Mouse (Mus musculus): Measurements from ENCODE around the gene Fancg. TPM values are rescaled to one million over a fixed set of nuclear protein-coding genes. Genes with fewer than 3 reads are reported as not detected.

The Fancg gene
- 19.8 and 22.3 TPM in 2 replicates for polyA plus RNA-seq (2015; fragmentation: Nextera tagmentation; extraction: Ambion mirVana)

DNA sequence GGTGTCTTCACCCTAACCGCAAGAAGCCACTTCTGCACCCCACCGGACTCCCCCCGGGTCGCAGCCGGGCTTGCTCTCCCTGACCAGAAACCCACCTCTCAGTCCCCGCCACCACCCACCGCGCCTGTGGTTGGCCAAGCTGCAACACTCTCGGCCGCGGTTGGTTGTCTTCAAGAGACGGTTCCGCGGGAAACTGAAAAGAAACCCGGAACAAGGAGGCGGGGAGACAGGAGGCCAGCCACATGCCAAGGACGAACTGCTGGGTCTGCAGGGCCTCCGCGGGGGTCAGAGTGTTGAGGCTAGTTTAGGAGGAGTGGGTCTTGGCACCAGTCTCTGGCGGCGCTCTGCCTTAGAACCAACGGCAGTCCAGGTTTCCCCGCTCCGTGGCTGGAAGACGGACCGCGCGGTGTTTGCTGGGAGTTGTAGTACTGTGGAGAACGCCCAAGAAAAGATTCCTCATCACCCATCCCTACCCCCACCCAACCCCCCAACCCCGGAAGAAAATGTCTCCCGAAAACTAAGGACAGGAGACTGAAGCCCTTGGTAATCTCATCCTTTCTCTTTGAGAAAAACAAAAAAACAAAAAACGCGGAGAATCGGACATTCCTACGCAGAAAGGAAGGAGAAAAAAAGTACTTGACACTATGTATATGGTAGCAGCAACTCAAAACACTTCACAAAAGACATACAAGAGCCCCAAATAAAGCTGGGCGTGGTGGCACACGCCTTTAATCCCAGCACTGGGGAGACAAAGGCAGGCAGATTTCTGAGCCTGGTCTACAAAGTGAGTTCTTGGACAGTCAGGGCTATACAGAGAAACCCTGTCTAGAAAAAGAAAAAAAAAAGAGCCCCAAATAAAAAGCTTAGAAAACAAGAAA lies at the start of gene Fancg:
Gene Fancg, minus strand, starts transcription at position 346 of the 878 bp plus-strand sequence.
- peak; percentile 90 for ATAC-seq (ENCODE audit: insufficient number of reproducible peaks, low FRiP score, low TSS enrichment, low read depth)

DNA sequence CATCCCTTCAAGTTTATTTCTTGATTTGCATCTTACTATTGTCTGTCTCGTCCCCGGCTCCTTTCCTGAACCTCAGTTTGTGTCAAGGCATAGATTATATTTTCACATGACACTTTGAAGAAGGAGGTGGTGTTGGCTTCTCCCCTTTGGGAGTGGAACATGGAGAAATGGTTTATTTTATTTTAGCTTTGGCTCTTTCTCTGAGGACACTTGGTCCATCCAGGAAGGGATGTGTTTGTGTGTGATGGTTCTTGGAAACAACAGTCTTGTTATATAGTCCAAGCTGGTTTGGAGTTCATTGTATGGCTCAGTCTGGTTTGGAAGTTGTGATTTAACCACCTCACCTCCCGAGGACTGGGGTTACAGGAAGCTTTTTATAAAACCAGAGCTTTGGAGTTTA lies 49.4 kb upstream of the Fancg start:
- Histone ChIP-seq H3K27me3 (peaks cover 10% of the 10 kb centered on the region), H3K9ac (no peak overlapping the region; the same call in 1 of the 2 replicates), H3K36me3 (no peaks in the 10 kb centered on the region), H3K4me1 (peaks cover 5% of the 10 kb centered on the region; the same call in 1 of the 2 replicates), H3K27ac (replicated peaks) (no peak overlapping the region), H3K4me2 (replicated peaks) (peak overlapping the region; percentile 99), H3K9me3 (replicated peaks) (no peaks in the 10 kb centered on the region), H3K4me3 (replicated peaks) (peak overlapping the region; percentile 67)
- WGBS: 30% methylated on average over 3 of the region's 3 CpGs
- ATAC-seq (ENCODE audit: insufficient number of reproducible peaks, low FRiP score, low TSS enrichment, low read depth): no peak

More for the DNA sequence above, at the start of gene Fancg:
- peak within 1 kb of the TSS; percentile 23 for H3K9ac ChIP-seq
- peak within 1 kb of the TSS; percentile 80 for H3K4me2 ChIP-seq (replicated peaks)
- peaks cover 13% of the 10 kb centered on the region for H3K4me1 ChIP-seq
- no peaks in the 10 kb centered on the region for H3K27me3 ChIP-seq
- peak within 1 kb of the TSS; percentile 39 for H3K27ac ChIP-seq (replicated peaks)
- H3K36me3 ChIP-seq: no peaks in the 10 kb centered on the region
- 1% methylated on average over 37 of the region's 37 CpGs for WGBS
- peak within 1 kb of the TSS; percentile 86 for H3K4me3 ChIP-seq (replicated peaks)
- H3K9me3 ChIP-seq (replicated peaks): no peaks in the 10 kb centered on the region

GRCm38 (mm10) chr4:43058753-43059654 lies 48.7 kb upstream of the Fancg start, which contains the start of gene Unc13b:
Gene Unc13b, plus strand, starts transcription at chr4:43058953.
- WGBS: under 1% methylated on average over 87 of the region's 90 CpGs
- peaks cover 10% of the 10 kb centered on the region for H3K27me3 ChIP-seq
- H3K4me1 ChIP-seq: peaks cover 5% of the 10 kb centered on the region; the same call in 1 of the 2 replicates
- peak within 1 kb of the TSS; percentile 67 for H3K4me3 ChIP-seq (replicated peaks)
- no peaks in the 10 kb centered on the region for H3K36me3 ChIP-seq
- no peaks in the 10 kb centered on the region for H3K9me3 ChIP-seq (replicated peaks)
- H3K27ac ChIP-seq (replicated peaks): 0 out of 2 replicates have a peak within 1 kb of the TSS, but pooled peaks have one; percentile 28
- H3K9ac ChIP-seq: peak within 1 kb of the TSS; percentile 39
- peak; percentile 94 for ATAC-seq (ENCODE audit: insufficient number of reproducible peaks, low FRiP score, low TSS enrichment, low read depth)
- peak within 1 kb of the TSS; percentile 99 for H3K4me2 ChIP-seq (replicated peaks)

- Histone ChIP-seq H3K4me2 (replicated peaks) (peak overlapping the region; percentile 99), H3K36me3 (no peaks in the 10 kb centered on the region), H3K9ac (no peak overlapping the region), H3K27me3 (peaks cover 10% of the 10 kb centered on the region), H3K27ac (replicated peaks) (no peak overlapping the region), H3K9me3 (replicated peaks) (no peaks in the 10 kb centered on the region), H3K4me1 (peaks cover 5% of the 10 kb centered on the region; the same call in 1 of the 2 replicates), H3K4me3 (replicated peaks) (peak overlapping the region; percentile 67)
- no peak for ATAC-seq (ENCODE audit: insufficient number of reproducible peaks, low FRiP score, low TSS enrichment, low read depth)
- 23% methylated on average over 8 of the region's 8 CpGs for WGBS
Measured at GRCm38 (mm10) chr4:43058392-43058752, 48.1 kb upstream of the Fancg start.

DNA sequence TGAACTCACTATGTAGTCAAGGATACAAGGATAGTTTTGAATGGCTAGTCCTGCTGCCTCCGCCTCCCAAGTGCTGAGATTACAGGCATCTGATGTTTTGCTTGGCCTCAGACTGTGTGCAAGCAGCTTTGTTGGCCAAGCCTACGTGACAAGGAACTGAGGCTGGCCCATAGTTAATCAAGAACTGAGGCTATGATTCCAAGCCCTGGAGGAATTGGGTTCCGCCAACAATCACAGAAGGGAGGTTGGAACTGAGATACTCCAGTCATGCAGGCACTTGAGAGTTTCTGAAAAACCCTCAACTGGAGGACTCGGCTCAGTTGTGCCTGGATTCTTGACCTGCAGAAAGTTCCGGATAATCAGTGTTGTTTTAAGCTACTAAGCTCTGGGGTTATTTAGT lies 47.3 kb upstream of the Fancg start:
- no peak overlapping the region for H3K9ac ChIP-seq
- H3K9me3 ChIP-seq (replicated peaks): no peaks in the 10 kb centered on the region
- peaks cover 10% of the 10 kb centered on the region for H3K27me3 ChIP-seq
- ATAC-seq (ENCODE audit: insufficient number of reproducible peaks, low FRiP score, low TSS enrichment, low read depth): no peak
- 87% methylated on average over 5 of the region's 5 CpGs for WGBS
- no peak overlapping the region for H3K4me2 ChIP-seq (replicated peaks)
- H3K36me3 ChIP-seq: no peaks in the 10 kb centered on the region
- H3K4me3 ChIP-seq (replicated peaks): no peak overlapping the region
- H3K27ac ChIP-seq (replicated peaks): no peak overlapping the region
- peaks cover 5% of the 10 kb centered on the region; the same call in 1 of the 2 replicates for H3K4me1 ChIP-seq

GRCm38 (mm10) chr4:43052627-43053026 lies 42.3 kb upstream of the Fancg start:
- no peak overlapping the region for H3K27ac ChIP-seq (replicated peaks)
- no peaks in the 10 kb centered on the region for H3K36me3 ChIP-seq
- no peaks in the 10 kb centered on the region for H3K27me3 ChIP-seq
- H3K9me3 ChIP-seq (replicated peaks): no peaks in the 10 kb centered on the region
- no peaks in the 10 kb centered on the region for H3K4me1 ChIP-seq
- WGBS: 9% methylated on average over 4 of the region's 4 CpGs
- ATAC-seq (ENCODE audit: insufficient number of reproducible peaks, low FRiP score, low TSS enrichment, low read depth): no peak
- H3K9ac ChIP-seq: no peak overlapping the region
- no peak overlapping the region for H3K4me3 ChIP-seq (replicated peaks)
- H3K4me2 ChIP-seq (replicated peaks): no peak overlapping the region

DNA sequence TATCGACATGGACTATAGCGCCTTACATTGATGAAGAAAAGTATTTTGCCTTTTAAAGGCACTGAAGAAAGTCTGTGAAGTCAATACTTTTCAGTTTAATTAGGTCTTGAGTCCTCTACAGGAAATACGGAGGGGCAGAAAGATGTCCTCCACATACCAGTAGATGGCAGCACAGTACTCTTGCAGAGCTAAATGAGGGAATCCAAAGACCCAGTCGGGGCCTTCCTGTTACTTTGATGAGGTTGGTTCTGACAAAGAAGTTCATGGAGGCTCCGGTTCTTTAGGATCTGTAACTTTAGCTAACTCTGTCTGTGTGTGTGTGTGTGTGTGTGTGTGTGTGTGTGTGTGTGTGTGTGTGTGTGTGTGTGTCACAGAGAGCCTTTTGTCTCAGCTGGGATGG lies 36.9 kb upstream of the Fancg start:
- Histone ChIP-seq H3K4me1 (peaks cover 20% of the 10 kb centered on the region), H3K4me2 (replicated peaks) (no peak overlapping the region), H3K36me3 (no peaks in the 10 kb centered on the region), H3K27ac (replicated peaks) (no peak overlapping the region), H3K27me3 (no peaks in the 10 kb centered on the region), H3K9me3 (replicated peaks) (no peaks in the 10 kb centered on the region), H3K4me3 (replicated peaks) (no peak overlapping the region), H3K9ac (no peak overlapping the region)
- no peak for ATAC-seq (ENCODE audit: insufficient number of reproducible peaks, low FRiP score, low TSS enrichment, low read depth)
- WGBS: 4% methylated on average over 5 of the region's 5 CpGs

- no peaks in the 10 kb centered on the region for H3K27me3 ChIP-seq
- no peaks in the 10 kb centered on the region for H3K9me3 ChIP-seq (replicated peaks)
- WGBS: 49% methylated on average over 5 of the region's 5 CpGs
- 0 out of 2 replicates have a peak overlapping the region, but pooled peaks have one; percentile 10 for H3K4me2 ChIP-seq (replicated peaks)
- no peaks in the 10 kb centered on the region for H3K36me3 ChIP-seq
- peaks cover 20% of the 10 kb centered on the region for H3K4me1 ChIP-seq
- no peak overlapping the region for H3K9ac ChIP-seq
- no peak overlapping the region for H3K4me3 ChIP-seq (replicated peaks)
- ATAC-seq (ENCODE audit: insufficient number of reproducible peaks, low FRiP score, low TSS enrichment, low read depth): no peak
- H3K27ac ChIP-seq (replicated peaks): no peak overlapping the region
Measured at GRCm38 (mm10) chr4:43046607-43047006, 36.3 kb upstream of the Fancg start.

DNA sequence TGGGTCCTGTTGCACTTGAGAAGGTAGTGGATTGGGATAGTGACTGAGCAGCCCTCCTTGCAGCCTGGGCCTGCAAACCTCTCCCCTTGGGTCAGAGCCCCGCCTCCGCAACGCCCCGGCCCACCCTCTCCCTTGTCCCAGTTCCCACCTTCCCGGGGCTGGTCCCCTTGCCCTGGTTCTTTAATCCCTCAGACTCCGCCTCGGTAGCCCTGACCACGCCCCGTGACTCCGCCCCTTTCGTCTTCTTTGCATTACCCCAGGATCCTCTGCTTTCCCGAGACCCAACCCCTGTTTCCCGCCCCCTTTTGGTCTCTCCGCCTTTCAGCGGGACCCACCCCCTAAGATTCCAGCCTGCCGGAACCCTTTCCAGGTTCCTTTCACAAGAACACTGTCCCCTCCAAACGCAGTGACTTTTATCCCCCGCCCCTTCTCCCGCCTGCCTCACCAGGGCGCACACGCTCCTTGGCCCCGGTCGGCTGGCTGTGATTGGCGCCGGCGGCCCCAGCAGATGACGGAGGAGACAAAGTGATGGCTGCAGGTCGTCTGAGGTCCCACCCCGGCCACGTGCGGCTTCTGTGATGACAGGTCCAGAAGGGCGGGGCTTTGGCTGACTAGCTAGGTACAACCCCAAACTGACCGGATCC lies 35.5 kb upstream of the Fancg start, which contains the start of gene Fam214b:
Gene Fam214b, minus strand, starts transcription at position 562 of the 644 bp plus-strand sequence.
- Histone ChIP-seq H3K9me3 (replicated peaks) (no peaks in the 10 kb centered on the region), H3K4me2 (replicated peaks) (peak within 1 kb of the TSS; percentile 63), H3K4me1 (peaks cover 23% of the 10 kb centered on the region), H3K9ac (peak within 1 kb of the TSS; percentile 40), H3K4me3 (replicated peaks) (peak within 1 kb of the TSS; percentile 65), H3K27ac (replicated peaks) (peak within 1 kb of the TSS; percentile 75), H3K36me3 (no peaks in the 10 kb centered on the region), H3K27me3 (no peaks in the 10 kb centered on the region)
- peak; percentile 94 for ATAC-seq (ENCODE audit: insufficient number of reproducible peaks, low FRiP score, low TSS enrichment, low read depth)
- WGBS: 0% methylated on average over 33 of the region's 33 CpGs

GRCm38 (mm10) chr4:43045285-43045658 lies 35.0 kb upstream of the Fancg start:
- Histone ChIP-seq H3K4me1 (peaks cover 26% of the 10 kb centered on the region), H3K27me3 (no peaks in the 10 kb centered on the region), H3K4me2 (replicated peaks) (peak overlapping the region; percentile 63), H3K9ac (peak overlapping the region; percentile 40), H3K4me3 (replicated peaks) (peak overlapping the region; percentile 65), H3K36me3 (no peaks in the 10 kb centered on the region), H3K9me3 (replicated peaks) (no peaks in the 10 kb centered on the region), H3K27ac (replicated peaks) (peak overlapping the region; percentile 75)
- ATAC-seq (ENCODE audit: insufficient number of reproducible peaks, low FRiP score, low TSS enrichment, low read depth): peak; percentile 3
- 4% methylated on average over 13 of the region's 13 CpGs for WGBS

Data from embryonic facial prominence, embryonic 15.5 days (tissue).